Mouse (Mus musculus) bone marrow, adult 2 months (tissue): ENCODE measurements around the gene Clec2l. TPM values are rescaled to one million over a fixed set of nuclear protein-coding genes. Genes with fewer than 3 reads are reported as not detected.
A peak's percentile ranks its signal among the peaks of the same experiment; 100 is the strongest.

Experiments used
- H3K27ac ChIP-seq: fragments of 200-500 bp; 2 replicates; pipeline ENCODE4 v1.5.1; 2012; ENCODE audit warnings: low read depth, mild to moderate bottlenecking, control low read depth, inconsistent platforms, low read length; ENCODE audit not compliant: control insufficient read depth, poor library complexity, insufficient read depth
- H3K4me1 ChIP-seq: fragments of 200-500 bp; 2 replicates; pipeline ENCODE4 v1.6.1; 2011; ENCODE audit warnings: low read length; ENCODE audit not compliant: control insufficient read depth, insufficient read depth
- H3K4me3 ChIP-seq: fragments of 200-500 bp; replicated peaks from 2 replicates; pipeline ENCODE3; 2011; ENCODE audit warnings: mild to moderate bottlenecking, low read depth, low read length, control low read depth; ENCODE audit not compliant: control insufficient read depth
- CTCF ChIP-seq: fragments of 200-500 bp; IDR thresholded peaks from 2 replicates; pipeline ENCODE4 v1.5.1; 2011; ENCODE audit warnings: low read length, control low read depth; ENCODE audit not compliant: control insufficient read depth, insufficient read depth
- POLR2A ChIP-seq: fragments of 200-500 bp; IDR thresholded peaks from 2 replicates; pipeline ENCODE4 v1.6.1; 2011; ENCODE audit warnings: low read depth, mild to moderate bottlenecking, control low read depth, low read length, borderline replicate concordance; ENCODE audit not compliant: control insufficient read depth
- WGBS: fragments of 180-500 bp; shearing (Covaris S2); methylation state at CpG from one replicate; pipeline ENCODE4 v1.1.7; 2018; 5-methylcytosine and 5-hydroxymethylcytosine counted together
- polyA plus RNA-seq: library from polyadenylated mRNA; stranded (reverse); fragments of >200 nt; gene quantifications from 2 replicates; pipeline ENCODE4 v1.2.4, GENCODE M21; 2011; ENCODE audit warnings: low replicate concordance; ENCODE audit not compliant: missing spikeins, insufficient read depth, insufficient read length

Clec2l gene
- polyA plus RNA-seq = not detected in 2 replicates

- H3K27ac ChIP-seq = no peak within 1 kb of the TSS
- 3% methylated on average over 83 of the region's 84 CpGs for WGBS
Measured at GRCm38 (mm10) chr6:38662714-38663615, at the start of gene Clec2l. TSS of gene Clec2l (plus strand) at chr6:38663069.

DNA sequence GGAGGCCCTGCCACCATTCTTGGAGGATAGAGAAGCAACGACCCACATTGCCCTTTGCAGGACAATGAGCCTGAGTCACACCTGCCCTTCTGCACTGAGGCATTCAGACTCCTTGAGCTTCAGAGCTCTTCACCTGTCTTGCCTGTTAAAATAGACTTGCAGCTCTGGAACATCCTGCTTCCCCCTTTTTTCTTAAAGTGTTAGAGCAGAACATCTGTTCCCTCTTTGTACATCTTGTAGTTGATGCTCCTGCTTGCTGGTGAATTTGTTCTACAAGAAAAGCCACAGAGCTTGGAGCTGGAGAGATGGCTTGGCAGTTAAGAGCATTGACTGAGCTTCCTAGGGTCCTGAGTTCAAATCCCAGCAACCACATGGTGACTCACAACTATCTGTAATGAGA lies 40.5 kb upstream of the Clec2l start:
- Histone ChIP-seq H3K4me3 (no peak overlapping the region), H3K27ac (no peak overlapping the region), H3K4me1 (no peaks in the 10 kb centered on the region)
- 85% methylated on average over 1 of the region's 1 CpGs for WGBS
- TF ChIP-seq POLR2A (no peak), CTCF (no peak)

More at GRCm38 (mm10) chr6:38662714-38663615, at the start of gene Clec2l:
- no peak for TF ChIP-seq CTCF
- TF ChIP-seq POLR2A = no peak
- Histone ChIP-seq H3K4me1 (no peaks in the 10 kb centered on the region), H3K4me3 (peak within 1 kb of the TSS; percentile 8)

DNA sequence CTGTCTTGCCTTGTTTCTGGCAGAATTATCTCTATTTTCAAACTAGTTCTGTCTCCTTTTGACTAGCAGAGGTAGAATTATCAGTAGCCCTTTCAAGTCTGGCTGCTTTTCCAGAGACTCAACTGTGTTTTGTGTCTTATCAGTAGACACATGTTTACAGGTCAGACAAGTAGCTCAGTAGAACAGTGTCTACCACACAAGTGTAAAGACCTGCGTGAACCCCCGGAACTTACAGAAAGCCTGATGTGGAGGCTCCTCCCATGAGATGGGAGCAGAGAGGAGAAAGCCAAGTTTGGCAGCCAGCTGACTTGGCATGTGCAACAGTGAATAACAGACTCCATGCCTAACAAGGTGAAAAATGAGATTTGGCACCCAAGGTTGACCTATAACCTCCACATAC lies 39.4 kb upstream of the Clec2l start:
- 70% methylated on average over 2 of the region's 2 CpGs for WGBS
- H3K4me3 ChIP-seq = no peak overlapping the region
- H3K27ac ChIP-seq = no peak overlapping the region
- no peak for TF ChIP-seq POLR2A
- no peak for TF ChIP-seq CTCF
- no peaks in the 10 kb centered on the region for H3K4me1 ChIP-seq

DNA sequence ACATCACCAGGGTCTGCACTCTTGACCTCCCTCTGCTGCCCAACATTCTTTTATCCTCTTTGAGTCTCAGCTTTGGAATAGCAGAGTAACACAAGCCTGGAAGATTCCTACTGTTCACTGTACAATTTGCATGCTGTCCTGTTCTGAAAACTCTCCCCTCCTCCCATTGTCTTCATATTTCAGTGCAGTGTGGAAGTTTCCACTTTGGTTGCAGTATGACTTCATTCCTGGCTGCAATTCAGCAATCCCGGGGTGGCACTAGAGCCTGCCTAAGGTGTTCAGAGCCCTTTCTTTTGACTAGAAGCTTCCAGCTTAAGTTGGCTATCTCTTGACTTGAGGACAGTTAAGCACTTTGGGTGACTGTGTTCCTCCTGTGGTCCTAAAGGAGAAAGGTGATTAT lies 38.4 kb upstream of the Clec2l start:
- Histone ChIP-seq H3K4me3 (no peak overlapping the region), H3K27ac (no peak overlapping the region), H3K4me1 (no peaks in the 10 kb centered on the region)
- no peak for TF ChIP-seq POLR2A
- TF ChIP-seq CTCF = no peak
- 66% methylated on average over 1 of the region's 1 CpGs for WGBS

DNA sequence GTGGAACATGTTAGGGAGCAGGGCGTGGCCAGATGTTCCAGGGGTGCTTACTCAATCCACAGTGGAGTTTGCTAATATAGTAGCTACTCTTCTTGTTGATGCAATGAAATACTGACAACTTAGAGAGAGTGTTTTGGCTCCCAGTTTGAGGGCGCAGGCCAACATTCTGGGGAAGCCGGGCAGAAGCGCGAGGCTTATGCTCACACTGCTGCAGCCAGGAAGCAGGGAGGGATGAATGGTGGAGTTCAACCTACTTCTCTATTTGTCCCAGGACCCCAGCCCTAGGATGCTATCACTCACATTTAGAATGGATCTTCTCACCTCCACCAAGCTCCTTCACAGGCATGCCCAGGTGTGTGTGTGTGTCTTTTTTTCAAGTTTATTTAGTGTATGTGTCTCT lies 36.8 kb upstream of the Clec2l start:
- Histone ChIP-seq H3K4me1 (no peaks in the 10 kb centered on the region), H3K4me3 (no peak overlapping the region), H3K27ac (no peak overlapping the region)
- 92% methylated on average over 5 of the region's 5 CpGs for WGBS
- TF ChIP-seq CTCF (no peak), POLR2A (no peak)

DNA sequence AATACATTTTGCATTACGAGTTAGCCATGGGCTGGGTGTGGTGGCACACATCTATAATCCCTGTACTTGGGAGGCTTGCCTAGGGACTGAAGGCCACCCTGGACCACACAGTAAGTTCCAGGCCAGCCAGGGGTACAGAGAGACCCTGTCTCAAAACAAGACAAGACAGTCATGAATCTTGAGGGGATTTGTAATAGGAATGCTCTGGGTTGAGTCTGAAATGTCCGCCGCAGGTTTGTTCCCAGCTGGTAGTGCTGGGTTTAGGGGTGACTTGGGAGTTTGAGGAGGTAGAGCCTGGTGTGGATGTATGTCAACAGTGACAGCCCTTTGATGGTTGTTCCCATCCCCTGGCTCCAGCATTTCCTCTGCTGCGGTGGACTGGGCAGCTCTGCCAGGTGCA lies 35.8 kb upstream of the Clec2l start:
- no peaks in the 10 kb centered on the region for H3K4me1 ChIP-seq
- H3K27ac ChIP-seq = no peak overlapping the region
- no peak overlapping the region for H3K4me3 ChIP-seq
- TF ChIP-seq CTCF = no peak
- no peak for TF ChIP-seq POLR2A
- WGBS = 96% methylated on average over 4 of the region's 4 CpGs

DNA sequence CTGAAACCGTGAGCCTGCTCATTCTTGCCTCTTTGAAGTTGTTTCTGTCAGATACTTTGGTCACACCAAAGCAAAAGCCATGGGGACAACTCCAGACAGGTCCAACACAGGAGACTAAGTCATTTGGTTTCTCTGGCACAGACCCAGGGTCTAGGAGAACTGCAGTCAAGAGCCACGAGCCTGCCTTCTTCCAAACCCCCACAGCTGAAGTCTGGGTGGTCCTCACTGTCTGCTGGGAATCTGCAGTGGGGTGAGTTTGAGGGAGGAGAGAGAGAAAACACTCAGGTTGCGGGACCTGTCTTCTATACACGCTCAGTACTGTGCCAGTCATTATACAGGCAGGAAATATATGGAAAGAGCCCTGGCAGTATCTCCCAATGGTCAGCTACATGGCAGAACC lies 35.4 kb upstream of the Clec2l start:
- no peak overlapping the region for H3K4me3 ChIP-seq
- TF ChIP-seq CTCF (no peak), POLR2A (no peak)
- H3K27ac ChIP-seq = no peak overlapping the region
- 86% methylated on average over 4 of the region's 4 CpGs for WGBS
- no peaks in the 10 kb centered on the region for H3K4me1 ChIP-seq

DNA sequence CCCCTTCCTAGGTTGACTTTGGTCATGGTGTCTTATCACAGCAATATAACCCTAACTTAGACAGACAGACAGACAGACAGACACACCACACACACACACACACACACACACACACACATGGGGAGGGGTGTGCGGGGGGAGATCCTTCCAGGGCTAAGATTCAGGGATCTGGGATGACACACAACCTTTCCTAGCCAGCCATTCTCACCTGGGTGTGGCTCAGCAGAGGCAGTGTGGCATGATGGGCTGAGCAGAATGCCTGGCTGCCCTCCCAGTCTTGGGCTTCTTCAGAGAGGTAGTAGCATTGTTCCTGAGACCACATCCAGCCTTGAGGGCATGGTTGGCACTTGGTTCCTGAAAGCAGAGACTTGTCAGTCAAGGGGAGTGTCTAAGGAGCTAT lies 33.3 kb upstream of the Clec2l start:
- Histone ChIP-seq H3K4me1 (no peaks in the 10 kb centered on the region), H3K4me3 (no peak overlapping the region), H3K27ac (no peak overlapping the region)
- 96% methylated on average over 1 of the region's 1 CpGs for WGBS
- no peak for TF ChIP-seq CTCF
- TF ChIP-seq POLR2A = no peak
